Mouse (Mus musculus): ENCODE results near the gene Opalin.

Opalin gene

GRCm38 (mm10) chr19:41071500-41071899 is 5.4 kb downstream of the Opalin start:
- DNase-seq, result peak; percentile 91

- DNase-seq, result no peak
These were observed 22.2 kb downstream of the Opalin start for GRCm38 (mm10) chr19:41054702-41055101.

GRCm38 (mm10) chr19:41053530-41053929 is 23.4 kb downstream of the Opalin start:
- DNase-seq, result peak; percentile 78

- no peak for DNase-seq
These were observed 24.7 kb downstream of the Opalin start for GRCm38 (mm10) chr19:41052247-41052646.

- no peak for DNase-seq
These were observed 25.2 kb downstream of the Opalin start for GRCm38 (mm10) chr19:41051714-41052113.

- DNase-seq, result no peak
These were observed 28.7 kb downstream of the Opalin start for GRCm38 (mm10) chr19:41048187-41048559.

GRCm38 (mm10) chr19:41047437-41048186 is 29.3 kb downstream of the Opalin start:
- DNase-seq, result no peak

GRCm38 (mm10) chr19:41045091-41045770 is 31.7 kb downstream of the Opalin start:
- DNase-seq, result no peak

GRCm38 (mm10) chr19:41039110-41039509 is 37.8 kb downstream of the Opalin start:
- peak; percentile 82 for DNase-seq

- peak; percentile 27 for DNase-seq
These were observed 40.9 kb downstream of the Opalin start for GRCm38 (mm10) chr19:41035809-41036551.

- DNase-seq, result peak; percentile 49
These were observed 45.0 kb downstream of the Opalin start for GRCm38 (mm10) chr19:41031869-41032268.

GRCm38 (mm10) chr19:41031009-41031408 is 45.9 kb downstream of the Opalin start:
- DNase-seq, result peak; percentile 80

GRCm38 (mm10) chr19:41030161-41030560 is 46.8 kb downstream of the Opalin start:
- DNase-seq, result peak; percentile 68

- peak; percentile 71 for DNase-seq
These were observed 47.7 kb downstream of the Opalin start, which contains the start of gene Dntt for GRCm38 (mm10) chr19:41029219-41029618. Gene Dntt, plus strand, starts transcription at chr19:41029275.

- peak; percentile 49 for DNase-seq
These were observed 49.3 kb downstream of the Opalin start for GRCm38 (mm10) chr19:41027601-41028000.

- peak; percentile 68 for DNase-seq
These were observed 49.9 kb downstream of the Opalin start for GRCm38 (mm10) chr19:41027024-41027423.

GRCm38 (mm10) chr19:41026551-41026950 is 50.4 kb downstream of the Opalin start:
- peak; percentile 59 for DNase-seq

- DNase-seq, result peak; percentile 70
These were observed 54.7 kb downstream of the Opalin start for GRCm38 (mm10) chr19:41022244-41022643.

GRCm38 (mm10) chr19:41020537-41020936 is 56.4 kb downstream of the Opalin start:
- peak; percentile 52 for DNase-seq

GRCm38 (mm10) chr19:41019164-41019675 is 57.7 kb downstream of the Opalin start:
- DNase-seq, result peak; percentile 66

- DNase-seq, result peak; percentile 77
These were observed 60.8 kb downstream of the Opalin start for GRCm38 (mm10) chr19:41015951-41016716.

GRCm38 (mm10) chr19:41014003-41014402 is 62.9 kb downstream of the Opalin start:
- peak; percentile 24 for DNase-seq

All from thymus, postnatal 25 days (tissue).